Mouse (Mus musculus) left cerebral cortex, adult 8-10 months (tissue): ENCODE data around the gene Rftn1. TPM values are rescaled to one million over a fixed set of nuclear protein-coding genes. Genes with fewer than 3 reads are reported as not detected.

Experiments
- DNase-seq, 2 experiments: peaks; one replicate each; pipeline ENCODE4 v3.0.0; 2022; ENCODE audit warnings: low spot score in 2 of 2
- total RNA-seq, 4 experiments: library from RNA; stranded (reverse); gene quantifications; 2 replicates each; pipeline ENCODE4 v1.2.4; 2022

Gene Rftn1
- total RNA-seq, 4 experiments from 2014 or later = 11.5 to 15.3 (median 13.1) TPM

GRCm38 (mm10) chr17:50094077-50094476, 96.4 kb downstream of the Rftn1 start:
- no peak for DNase-seq

GRCm38 (mm10) chr17:50093356-50093755, 97.1 kb downstream of the Rftn1 start:
- DNase-seq = no peak

- no peak for DNase-seq
These were observed 97.6 kb downstream of the Rftn1 start for GRCm38 (mm10) chr17:50092848-50093247.

GRCm38 (mm10) chr17:50091829-50092228, 98.6 kb downstream of the Rftn1 start:
- DNase-seq = no peak

- DNase-seq = no peak
These were observed 100.7 kb downstream of the Rftn1 start for GRCm38 (mm10) chr17:50089725-50090124.

GRCm38 (mm10) chr17:50088054-50088453, 102.4 kb downstream of the Rftn1 start:
- DNase-seq = no peak

- DNase-seq = no peak
These were observed 103.6 kb downstream of the Rftn1 start for GRCm38 (mm10) chr17:50086887-50087286.

GRCm38 (mm10) chr17:50084721-50085120, 105.8 kb downstream of the Rftn1 start:
- no peak for DNase-seq

- DNase-seq = no peak
These were observed 106.5 kb downstream of the Rftn1 start for GRCm38 (mm10) chr17:50083937-50084336.

GRCm38 (mm10) chr17:50082947-50083346, 107.5 kb downstream of the Rftn1 start:
- no peak for DNase-seq

GRCm38 (mm10) chr17:50081647-50082046, 108.8 kb downstream of the Rftn1 start:
- no peak for DNase-seq

GRCm38 (mm10) chr17:50080991-50081390, 109.5 kb downstream of the Rftn1 start:
- no peak for DNase-seq

- no peak for DNase-seq
These were observed 111.7 kb downstream of the Rftn1 start for GRCm38 (mm10) chr17:50078749-50079148.

GRCm38 (mm10) chr17:50072982-50073965, 117.2 kb downstream of the Rftn1 start:
- no peak for DNase-seq

GRCm38 (mm10) chr17:50071602-50071988, 118.9 kb downstream of the Rftn1 start:
- DNase-seq = no peak

- DNase-seq = no peak
These were observed 119.5 kb downstream of the Rftn1 start for GRCm38 (mm10) chr17:50070822-50071601.

- peak in 1 of 2 experiments; percentile 82 for DNase-seq
These were observed 120.4 kb downstream of the Rftn1 start for GRCm38 (mm10) chr17:50069897-50070636.

GRCm38 (mm10) chr17:50069205-50069604, 121.3 kb downstream of the Rftn1 start:
- no peak for DNase-seq

GRCm38 (mm10) chr17:50068681-50069138, 121.8 kb downstream of the Rftn1 start:
- DNase-seq = no peak

- no peak for DNase-seq
These were observed 122.4 kb downstream of the Rftn1 start for GRCm38 (mm10) chr17:50067774-50068680.
